Mouse (Mus musculus): ENCODE data around the gene Hal. TPM values are rescaled to one million over a fixed set of nuclear protein-coding genes. Genes with fewer than 3 reads are reported as not detected.

The Hal gene
- polyA plus RNA-seq, 1 experiment: not detected

GRCm38 (mm10) chr10:93559786-93560185 lies 71.2 kb downstream of the Hal start:
- no peak for DNase-seq (ENCODE audit: extremely low spot score in 1 of 2, low spot score in 1 of 2)

GRCm38 (mm10) chr10:93564518-93565090 lies 76.0 kb downstream of the Hal start:
- DNase-seq (ENCODE audit: extremely low spot score in 1 of 2, low spot score in 1 of 2): no peak

- no peak for DNase-seq (ENCODE audit: extremely low spot score in 1 of 2, low spot score in 1 of 2)
Observed at GRCm38 (mm10) chr10:93567066-93567465, 78.5 kb downstream of the Hal start.

DNA sequence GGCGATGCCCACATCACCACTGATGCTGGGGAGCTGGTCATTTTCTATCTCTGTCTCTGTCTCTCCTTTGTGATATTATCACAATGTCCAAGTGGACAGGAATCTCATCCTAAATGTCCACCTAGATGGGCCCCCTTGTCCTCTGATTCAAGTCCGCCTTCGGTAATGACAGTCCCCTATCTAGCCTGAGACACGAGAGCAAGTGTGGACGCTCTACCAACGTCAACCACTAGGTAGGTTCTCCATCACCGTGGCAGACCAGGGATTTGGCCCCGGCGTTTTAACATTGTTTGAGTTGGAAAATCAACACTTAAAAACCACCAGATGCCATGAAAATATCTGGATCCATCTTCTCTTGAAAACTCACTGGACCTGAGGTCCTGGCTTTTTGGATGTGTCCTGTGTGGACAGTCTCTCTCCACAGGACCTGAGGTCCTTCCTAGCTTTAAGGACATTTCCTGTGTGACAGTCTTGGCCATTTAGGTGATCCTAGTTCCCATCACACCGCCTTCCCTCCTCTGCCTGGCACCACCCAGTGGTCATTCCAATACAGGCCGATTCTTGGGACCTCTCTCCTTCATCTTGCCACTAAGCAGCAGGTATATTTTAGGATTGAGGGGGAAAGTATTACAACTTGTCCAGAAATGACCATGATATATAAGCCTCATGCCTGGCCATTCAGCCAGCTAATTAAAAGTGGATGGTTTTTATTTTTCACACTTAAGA lies 79.4 kb downstream of the Hal start:
- no peak for DNase-seq (ENCODE audit: extremely low spot score in 1 of 2, low spot score in 1 of 2)

DNA sequence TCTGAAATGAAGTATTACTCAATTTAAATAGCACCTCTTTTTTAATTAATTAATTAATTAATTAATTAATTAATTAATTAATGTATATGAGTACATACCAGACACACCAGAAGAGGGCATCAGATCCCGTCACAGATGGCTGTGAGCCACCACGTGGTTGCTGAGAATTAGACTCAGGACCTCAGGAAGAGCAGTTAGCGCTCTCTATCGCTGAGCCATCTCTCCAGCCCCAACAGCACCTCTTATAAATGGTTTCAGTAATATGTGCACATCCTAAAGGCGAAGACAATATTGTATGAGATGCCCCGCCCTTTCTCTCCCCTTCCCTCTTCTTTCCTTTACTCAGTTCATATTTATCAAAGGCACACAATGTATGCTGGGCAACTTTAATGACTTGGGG lies 80.1 kb downstream of the Hal start:
- no peak for DNase-seq (ENCODE audit: extremely low spot score in 1 of 2, low spot score in 1 of 2)

Other genes with a start within 250 kb of the Hal start
- gene Elk3, start 177.6 kb upstream of the Hal start, polyA plus RNA-seq (2012; rRNA removed): 8.0 and 8.4 TPM in 2 replicates
- 71.1 and 82.2 TPM in 2 replicates for gene Lta4h, start 35.4 kb upstream of the Hal start, polyA plus RNA-seq (2012; rRNA removed)
- 0.16 and 0.42 TPM in 2 replicates for gene Amdhd1, start 51.3 kb downstream of the Hal start, polyA plus RNA-seq (2012; rRNA removed)
- 0.02 TPM in 2 replicates for gene Ccdc38, start 51.9 kb downstream of the Hal start, polyA plus RNA-seq (2012; rRNA removed)
- gene Snrpf, start 100.9 kb downstream of the Hal start, polyA plus RNA-seq (2012; rRNA removed): 49.8 and 56.4 TPM in 2 replicates
- gene Ntn4, start 151.9 kb downstream of the Hal start, polyA plus RNA-seq (2012; rRNA removed): 10.7 and 10.8 TPM in 2 replicates